Mouse (Mus musculus) lung, adult 2 months (tissue): Measurements from ENCODE around the gene Gm960.
A peak's percentile ranks its signal among the peaks of the same experiment; 100 is the strongest.

Experiments
- CTCF ChIP-seq: fragments of 200-500 bp; IDR thresholded peaks from 2 replicates; pipeline ENCODE4 v1.5.1; 2011; ENCODE audit warnings: mild to moderate bottlenecking, low read length, control low read depth; ENCODE audit not compliant: insufficient read depth
- POLR2A ChIP-seq: fragments of 200-500 bp; IDR thresholded peaks from 2 replicates; pipeline ENCODE4 v1.6.1; 2011; ENCODE audit warnings: low read depth, mild to moderate bottlenecking, control low read depth, low read length, borderline replicate concordance; ENCODE audit errors: extremely low read depth

DNA sequence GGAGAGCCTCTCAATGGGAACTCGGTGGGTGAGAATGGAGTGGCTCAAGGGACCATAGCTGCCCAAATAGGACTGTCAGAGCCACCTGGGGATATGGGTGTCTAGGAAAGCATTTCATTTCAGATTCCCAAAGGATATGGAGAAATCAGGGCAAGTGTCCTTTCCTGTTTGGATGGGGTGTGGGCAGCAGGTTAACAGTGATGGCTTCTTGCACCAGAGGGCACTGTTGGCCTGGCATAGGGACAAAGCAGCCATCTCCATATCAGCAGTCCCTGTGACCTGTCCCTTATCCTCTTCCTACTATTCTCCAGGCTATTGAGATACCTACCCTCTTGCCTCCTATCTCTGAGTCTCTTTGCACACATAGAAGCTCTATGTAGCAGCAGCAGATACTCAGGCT, 109.4 kb downstream of the Gm960 start:
- TF ChIP-seq CTCF (peak; percentile 51; the same call in 1 of the 2 replicates), POLR2A (no peak)
